Mouse (Mus musculus): ENCODE measurements around the gene Prg3.

GRCm38 (mm10) chr2:85033121-85033520 lies 45.1 kb downstream of the Prg3 start:
- TF ChIP-seq USF1 (IDR thresholded peaks at IDR 0.05; ENCODE audit: low read depth, low read length) (no peak), BHLHE40 (IDR thresholded peaks at IDR 0.05; ENCODE audit: borderline replicate concordance, low read depth, low read length) (no peak), POLR2AphosphoS5 (IDR thresholded peaks at IDR 0.05; ENCODE audit: borderline replicate concordance, low read depth, low read length) (no peak), CTCF (IDR thresholded peaks at IDR 0.05 in 2 of 3, conservative IDR thresholded peaks at IDR 0.05 in 1 of 3; ENCODE audit: control insufficient read depth in 1 of 3, insufficient read depth in 1 of 3, low read depth in 2 of 3, low read length in 3 of 3, poor library complexity in 1 of 3, severe bottlenecking in 1 of 3) (no peak), EP300 (IDR thresholded peaks at IDR 0.05; ENCODE audit: low read depth in 1 of 2, low read length in 2 of 2) (no peak), POLR2A (IDR thresholded peaks at IDR 0.05; ENCODE audit: control insufficient read depth in 1 of 2, insufficient read depth in 1 of 2, low read depth in 1 of 2, low read length in 2 of 2, poor library complexity in 1 of 2) (no peak), ZC3H11A (IDR thresholded peaks at IDR 0.05; ENCODE audit: low read depth, low read length) (no peak), TAL1 (IDR thresholded peaks at IDR 0.05; ENCODE audit: low read length) (no peak), GABPA (IDR thresholded peaks at IDR 0.05; ENCODE audit: low read depth, low read length) (no peak), CHD1 (IDR thresholded peaks at IDR 0.05; ENCODE audit: low read depth, low read length) (no peak)
